Mouse (Mus musculus): ENCODE results near the gene Hoxc9. TPM values are rescaled to one million over a fixed set of nuclear protein-coding genes. Genes with fewer than 3 reads are reported as not detected.

Gene Hoxc9
- polyA plus RNA-seq, 2 experiments = 0.03 TPM; not detected in 1

DNA sequence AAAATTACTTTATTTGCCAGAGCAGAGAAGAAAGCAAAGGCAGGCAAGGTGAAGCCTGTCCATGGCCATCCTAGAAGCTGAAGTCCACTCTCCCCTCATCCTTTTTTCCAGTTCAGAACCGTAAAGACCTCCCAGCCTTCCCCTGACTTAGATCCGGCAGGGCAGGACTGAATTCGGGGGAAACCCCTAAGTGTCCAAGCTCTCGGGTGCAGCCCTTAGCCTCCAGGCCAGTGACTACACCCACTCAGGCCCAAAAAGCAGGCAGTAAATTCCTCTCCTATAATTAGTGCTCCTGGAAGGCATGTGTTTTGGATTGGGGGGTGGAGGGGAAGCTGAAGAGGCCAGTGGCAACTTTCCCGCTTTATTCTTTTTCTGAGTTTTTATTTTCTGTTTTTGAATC, 29.6 kb downstream of the Hoxc9 start:
- H3K9me3 ChIP-seq (ENCODE audit: control insufficient read depth, low read length) = no peaks in the 10 kb centered on the region
- no peak overlapping the region for H3K4me2 ChIP-seq (ENCODE audit: low read depth)
- H3K27me3 ChIP-seq (ENCODE audit: control insufficient read depth, insufficient read depth, low read length) = peaks cover 99% of the 10 kb centered on the region
- no peak for ATAC-seq (ENCODE audit: insufficient read depth)
- no peak overlapping the region for H3K4me3 ChIP-seq (ENCODE audit: insufficient read depth in 1 of 2, low read depth in 2 of 2, low read length in 2 of 2)
- no peak for DNase-seq (ENCODE audit: low read depth in 3 of 3, low spot score in 3 of 3)
- H3K9ac ChIP-seq (replicated peaks) = no peak overlapping the region
- H3K27ac ChIP-seq = no peak overlapping the region
- 10% methylated on average over 5 of the region's 5 CpGs for WGBS (ENCODE audit: insufficient replicate concordance)
- no peaks in the 10 kb centered on the region for H3K4me1 ChIP-seq (replicated peaks; ENCODE audit: control insufficient read depth in 2 of 2, insufficient read depth in 2 of 2, low read length in 1 of 2)
- TF ChIP-seq CTCF (IDR thresholded peaks at IDR 0.05; ENCODE audit: low read depth) (no peak), EP300 (IDR thresholded peaks at IDR 0.05; ENCODE audit: low read depth) (no peak)
- H3K36me3 ChIP-seq (replicated peaks; ENCODE audit: control insufficient read depth, insufficient read depth, low read depth) = no peaks in the 10 kb centered on the region

DNA sequence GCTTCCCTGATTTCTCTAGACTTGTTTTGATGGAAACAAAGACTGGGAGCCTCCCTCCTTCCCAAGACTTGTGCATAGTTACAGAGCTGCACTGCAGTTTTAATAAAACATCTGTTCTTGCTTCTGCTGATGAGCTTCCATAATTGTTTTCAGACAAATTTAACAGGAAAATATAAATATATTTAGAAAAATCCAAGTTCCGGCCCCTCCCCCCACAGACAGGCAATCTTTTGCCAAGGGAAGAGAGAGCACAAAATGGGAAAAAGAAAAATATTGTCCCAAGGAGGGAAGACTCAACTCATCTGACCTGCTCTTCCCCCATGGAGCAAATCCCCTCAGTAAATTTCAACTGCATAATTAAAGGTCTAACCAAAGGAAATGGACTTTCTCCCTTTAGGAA, 30.1 kb downstream of the Hoxc9 start:
- no peaks in the 10 kb centered on the region for H3K36me3 ChIP-seq (replicated peaks; ENCODE audit: control insufficient read depth, insufficient read depth, low read depth)
- WGBS (ENCODE audit: insufficient replicate concordance) = 25% methylated on average over 1 of the region's 1 CpGs
- peaks cover 99% of the 10 kb centered on the region for H3K27me3 ChIP-seq (ENCODE audit: control insufficient read depth, insufficient read depth, low read length)
- TF ChIP-seq EP300 (IDR thresholded peaks at IDR 0.05; ENCODE audit: low read depth) (no peak), CTCF (IDR thresholded peaks at IDR 0.05; ENCODE audit: low read depth) (no peak)
- H3K9ac ChIP-seq (replicated peaks) = no peak overlapping the region
- H3K4me3 ChIP-seq (ENCODE audit: insufficient read depth in 1 of 2, low read depth in 2 of 2, low read length in 2 of 2) = no peak overlapping the region
- H3K9me3 ChIP-seq (ENCODE audit: control insufficient read depth, low read length) = no peaks in the 10 kb centered on the region
- DNase-seq (ENCODE audit: low read depth in 3 of 3, low spot score in 3 of 3) (no peak), ATAC-seq (ENCODE audit: insufficient read depth) (no peak)
- no peak overlapping the region for H3K27ac ChIP-seq
- no peak overlapping the region for H3K4me2 ChIP-seq (ENCODE audit: low read depth)
- H3K4me1 ChIP-seq (replicated peaks; ENCODE audit: control insufficient read depth in 2 of 2, insufficient read depth in 2 of 2, low read length in 1 of 2) = no peaks in the 10 kb centered on the region

DNA sequence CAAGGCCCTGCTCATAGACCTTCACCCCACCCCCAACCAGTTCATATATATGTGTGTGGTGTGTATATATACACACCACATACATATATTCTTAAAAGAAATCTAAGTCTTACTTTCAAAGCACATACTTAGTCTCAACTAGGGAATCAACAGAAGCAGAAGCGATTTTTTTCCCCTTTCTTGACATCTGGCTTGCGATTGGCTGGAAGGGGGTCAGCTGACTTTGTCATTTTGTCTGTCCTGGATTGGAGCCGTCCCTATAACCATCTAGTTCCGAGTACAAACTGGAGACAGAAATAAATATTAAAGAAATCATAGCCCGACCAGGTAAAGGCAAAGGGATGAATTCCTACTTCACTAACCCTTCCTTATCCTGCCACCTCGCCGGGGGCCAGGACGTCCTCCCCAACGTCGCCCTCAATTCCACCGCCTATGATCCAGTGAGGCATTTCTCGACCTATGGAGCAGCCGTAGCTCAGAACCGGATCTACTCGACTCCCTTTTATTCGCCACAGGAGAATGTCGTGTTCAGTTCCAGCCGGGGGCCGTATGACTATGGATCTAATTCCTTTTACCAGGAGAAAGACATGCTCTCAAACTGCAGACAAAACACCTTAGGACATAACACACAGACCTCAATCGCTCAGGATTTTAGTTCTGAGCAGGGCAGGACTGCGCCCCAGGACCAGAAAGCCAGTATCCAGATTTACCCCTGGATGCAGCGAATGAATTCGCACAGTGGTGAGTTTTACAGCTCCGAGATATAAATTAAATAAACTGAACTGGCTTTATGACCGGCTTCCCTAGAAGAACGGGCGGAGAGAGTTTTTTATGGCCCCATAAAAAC, 33.2 kb downstream of the Hoxc9 start:
- Histone ChIP-seq H3K27ac (no peak overlapping the region), H3K4me3 (ENCODE audit: insufficient read depth in 1 of 2, low read depth in 2 of 2, low read length in 2 of 2) (no peak overlapping the region), H3K9me3 (ENCODE audit: control insufficient read depth, low read length) (no peaks in the 10 kb centered on the region), H3K36me3 (replicated peaks; ENCODE audit: control insufficient read depth, insufficient read depth, low read depth) (no peaks in the 10 kb centered on the region), H3K4me2 (ENCODE audit: low read depth) (no peak overlapping the region), H3K9ac (replicated peaks) (no peak overlapping the region), H3K27me3 (ENCODE audit: control insufficient read depth, insufficient read depth, low read length) (peaks cover 100% of the 10 kb centered on the region), H3K4me1 (replicated peaks; ENCODE audit: control insufficient read depth in 2 of 2, insufficient read depth in 2 of 2, low read length in 1 of 2) (no peaks in the 10 kb centered on the region)
- TF ChIP-seq EP300 (IDR thresholded peaks at IDR 0.05; ENCODE audit: low read depth) (no peak), CTCF (IDR thresholded peaks at IDR 0.05; ENCODE audit: low read depth) (no peak)
- 2% methylated on average over 27 of the region's 27 CpGs for WGBS (ENCODE audit: insufficient replicate concordance)
- no peak for ATAC-seq (ENCODE audit: insufficient read depth)
- no peak for DNase-seq (ENCODE audit: low read depth in 3 of 3, low spot score in 3 of 3)

DNA sequence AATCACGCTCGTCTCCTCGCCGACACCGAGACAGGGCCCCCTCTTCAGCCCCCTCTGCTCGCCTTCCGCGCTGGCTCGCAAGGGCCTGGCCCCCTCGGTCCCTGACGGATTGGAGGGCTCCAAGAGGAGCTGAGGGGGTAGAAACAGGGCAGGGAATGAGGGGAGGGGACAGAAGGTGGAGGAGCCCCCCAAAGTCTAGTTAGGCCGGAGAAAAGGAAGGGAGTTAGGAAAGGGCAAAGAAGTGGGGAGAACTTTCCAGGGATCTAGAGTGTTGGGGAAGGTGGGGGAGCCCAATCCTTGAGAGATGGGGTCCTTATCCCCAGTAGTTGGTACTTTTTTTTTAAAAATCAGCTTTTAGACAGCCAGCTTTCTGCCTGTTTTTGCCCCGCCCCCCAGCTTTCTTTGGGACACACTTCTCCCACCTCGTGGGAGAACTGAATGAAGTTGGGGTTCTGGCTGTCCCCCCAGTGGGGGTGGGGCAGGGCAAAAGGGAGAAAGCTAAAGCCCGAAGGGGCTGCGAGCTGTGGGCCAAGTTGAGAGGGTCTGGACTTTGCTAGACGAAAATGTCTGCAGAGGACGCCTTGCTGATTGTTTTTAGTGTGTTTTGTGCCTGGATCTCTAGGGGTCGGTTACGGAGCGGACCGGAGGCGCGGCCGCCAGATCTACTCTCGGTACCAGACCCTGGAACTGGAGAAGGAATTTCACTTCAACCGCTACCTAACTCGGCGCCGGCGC, 34.0 kb downstream of the Hoxc9 start:
- no peak for TF ChIP-seq EP300 (IDR thresholded peaks at IDR 0.05; ENCODE audit: low read depth)
- no peak for TF ChIP-seq CTCF (IDR thresholded peaks at IDR 0.05; ENCODE audit: low read depth)
- 2% methylated on average over 31 of the region's 31 CpGs for WGBS (ENCODE audit: insufficient replicate concordance)
- H3K27me3 ChIP-seq (ENCODE audit: control insufficient read depth, insufficient read depth, low read length) = peaks cover 100% of the 10 kb centered on the region
- DNase-seq (ENCODE audit: low read depth in 3 of 3, low spot score in 3 of 3) = no peak
- H3K27ac ChIP-seq = no peak overlapping the region
- H3K4me1 ChIP-seq (replicated peaks; ENCODE audit: control insufficient read depth in 2 of 2, insufficient read depth in 2 of 2, low read length in 1 of 2) = no peaks in the 10 kb centered on the region
- H3K36me3 ChIP-seq (replicated peaks; ENCODE audit: control insufficient read depth, insufficient read depth, low read depth) = no peaks in the 10 kb centered on the region
- ATAC-seq (ENCODE audit: insufficient read depth) = no peak
- H3K9ac ChIP-seq (replicated peaks) = no peak overlapping the region
- no peak overlapping the region for H3K4me2 ChIP-seq (ENCODE audit: low read depth)
- no peaks in the 10 kb centered on the region for H3K9me3 ChIP-seq (ENCODE audit: control insufficient read depth, low read length)
- H3K4me3 ChIP-seq (ENCODE audit: insufficient read depth in 1 of 2, low read depth in 2 of 2, low read length in 2 of 2) = no peak overlapping the region

DNA sequence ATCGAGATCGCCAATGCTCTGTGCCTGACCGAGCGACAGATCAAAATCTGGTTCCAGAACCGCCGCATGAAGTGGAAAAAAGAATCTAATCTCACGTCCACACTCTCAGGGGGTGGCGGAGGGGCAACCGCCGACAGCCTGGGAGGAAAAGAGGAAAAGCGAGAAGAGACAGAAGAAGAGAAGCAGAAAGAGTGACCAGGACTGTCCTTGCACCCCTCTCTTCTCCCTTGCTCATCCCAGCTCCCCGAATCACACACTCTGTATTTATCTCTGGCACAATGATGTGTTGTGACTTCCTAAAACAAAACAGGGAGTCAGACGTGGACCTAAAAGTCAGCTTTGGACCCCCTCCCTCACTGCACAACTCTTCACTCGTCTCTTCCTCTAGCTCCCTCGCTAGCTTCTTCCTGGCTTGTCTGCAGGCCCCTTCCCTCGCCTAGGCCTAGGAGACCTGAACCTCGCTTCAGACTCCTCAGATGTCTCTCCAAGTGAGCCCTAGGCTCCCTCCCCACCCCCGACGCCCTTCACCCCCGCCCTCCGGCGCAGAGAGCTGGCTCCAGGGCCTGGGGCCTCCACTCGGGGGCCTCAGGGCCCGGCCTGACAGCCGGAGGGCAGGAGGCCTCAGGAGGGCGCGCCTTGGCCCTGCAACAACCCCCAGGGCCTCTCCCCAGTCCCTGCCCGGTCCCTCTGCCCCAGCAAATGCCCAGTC, 34.8 kb downstream of the Hoxc9 start:
- H3K4me1 ChIP-seq (replicated peaks; ENCODE audit: control insufficient read depth in 2 of 2, insufficient read depth in 2 of 2, low read length in 1 of 2) = no peaks in the 10 kb centered on the region
- no peak overlapping the region for H3K27ac ChIP-seq
- H3K4me3 ChIP-seq (ENCODE audit: insufficient read depth in 1 of 2, low read depth in 2 of 2, low read length in 2 of 2) = no peak overlapping the region
- 2% methylated on average over 28 of the region's 28 CpGs for WGBS (ENCODE audit: insufficient replicate concordance)
- H3K27me3 ChIP-seq (ENCODE audit: control insufficient read depth, insufficient read depth, low read length) = peaks cover 100% of the 10 kb centered on the region
- no peak overlapping the region for H3K9ac ChIP-seq (replicated peaks)
- no peak overlapping the region for H3K4me2 ChIP-seq (ENCODE audit: low read depth)
- no peaks in the 10 kb centered on the region for H3K36me3 ChIP-seq (replicated peaks; ENCODE audit: control insufficient read depth, insufficient read depth, low read depth)
- DNase-seq (ENCODE audit: low read depth in 3 of 3, low spot score in 3 of 3) (no peak), ATAC-seq (ENCODE audit: insufficient read depth) (no peak)
- TF ChIP-seq CTCF (IDR thresholded peaks at IDR 0.05; ENCODE audit: low read depth) (no peak), EP300 (IDR thresholded peaks at IDR 0.05; ENCODE audit: low read depth) (no peak)
- H3K9me3 ChIP-seq (ENCODE audit: control insufficient read depth, low read length) = no peaks in the 10 kb centered on the region
